In genomic region chr12:80113586-80114021, GRCm38 (mm10) we compare ENCODE assay signal across 8 mouse cellular contexts. TPM values are rescaled to one million over a fixed set of nuclear protein-coding genes. Genes with fewer than 3 reads are reported as not detected.
DNase-seq lines count a peak whose midpoint lies in the region; ATAC-seq and TF ChIP-seq lines count a peak whose summit lies in the region.

No protein-coding gene starts in this region.

- peak overlapping the region; percentile 95 for H3K4me3 ChIP-seq in E14TG2a.4 (replicated peaks; ENCODE audit: low read length)
- H3K4me3 ChIP-seq in cortical plate, adult 2 months (ENCODE audit: insufficient read depth, low read length), result peak overlapping the region; percentile 65
- H3K4me3 ChIP-seq in heart, embryonic 10.5 days, result peak overlapping the region; percentile 82
- peak overlapping the region; percentile 80 for H3K4me3 ChIP-seq in lung, embryonic 15.5 days
- H3K4me3 ChIP-seq in small intestine, adult 2 months (ENCODE audit: low read depth, low read length), result peak overlapping the region; percentile 98

- TF ChIP-seq POLR2A in cortical plate, adult 2 months (IDR thresholded peaks at IDR 0.05; ENCODE audit: extremely low read depth, insufficient read depth, low read length), result no peak
- no peak for TF ChIP-seq POLR2A in small intestine, adult 2 months (IDR thresholded peaks at IDR 0.05; ENCODE audit: low read depth, low read length)

- peak overlapping the region; percentile 88 for H3K27ac ChIP-seq in cortical plate, adult 2 months (ENCODE audit: insufficient read depth, low read length)
- peak overlapping the region; percentile 99 for H3K27ac ChIP-seq in heart, embryonic 10.5 days
- peak overlapping the region; percentile 99 for H3K27ac ChIP-seq in lung, embryonic 15.5 days
- H3K27ac ChIP-seq in small intestine, adult 2 months (ENCODE audit: insufficient read depth, low read depth, low read length), result peak overlapping the region; percentile 98

- H3K27me3 ChIP-seq in E14TG2a.4 (ENCODE audit: insufficient read depth, low read length), result peaks cover 37% of the 10 kb centered on the region
- H3K27me3 ChIP-seq in heart, embryonic 10.5 days (ENCODE audit: insufficient read depth, poor library complexity, severe bottlenecking), result no peaks in the 10 kb centered on the region
- H3K27me3 ChIP-seq in lung, embryonic 15.5 days, result no peaks in the 10 kb centered on the region
- no peaks in the 10 kb centered on the region for H3K27me3 ChIP-seq in small intestine, adult 2 months (ENCODE audit: control insufficient read depth, insufficient read depth, low read length)

- H3K9ac ChIP-seq in lung, embryonic 15.5 days, result peak overlapping the region; percentile 80

- H3K4me2 ChIP-seq in lung, embryonic 15.5 days, result peak overlapping the region; percentile 88

- TF ChIP-seq CTCF in E14TG2a.4 (conservative IDR thresholded peaks at IDR 0.05; ENCODE audit: low read length), result no peak
- no peak for TF ChIP-seq CTCF in cortical plate, adult 2 months (IDR thresholded peaks at IDR 0.05; ENCODE audit: extremely low read depth, insufficient read depth, low read length)
- TF ChIP-seq CTCF in small intestine, adult 2 months (IDR thresholded peaks at IDR 0.05; ENCODE audit: extremely low read depth, insufficient read length, insufficient replicate concordance, low read depth, low read length), result no peak

- WGBS in heart, embryonic 10.5 days, result under 1% methylated on average over 22 of the region's 22 CpGs
- WGBS in lung, embryonic 15.5 days, result under 1% methylated on average over 22 of the region's 22 CpGs
- 2% methylated on average over 22 of the region's 22 CpGs for WGBS in small intestine, adult 2 months

- H3K9me3 ChIP-seq in E14TG2a.4 (ENCODE audit: low read length), result no peaks in the 10 kb centered on the region
- H3K9me3 ChIP-seq in heart, embryonic 10.5 days, result no peaks in the 10 kb centered on the region
- no peaks in the 10 kb centered on the region for H3K9me3 ChIP-seq in lung, embryonic 15.5 days

- H3K36me3 ChIP-seq in E14TG2a.4 (ENCODE audit: insufficient read depth, low read length), result peaks cover 16% of the 10 kb centered on the region
- peaks cover 25% of the 10 kb centered on the region for H3K36me3 ChIP-seq in heart, embryonic 10.5 days
- H3K36me3 ChIP-seq in lung, embryonic 15.5 days, result peaks cover 10% of the 10 kb centered on the region
- H3K36me3 ChIP-seq in small intestine, adult 2 months (ENCODE audit: control insufficient read depth, insufficient read depth, low read length), result peaks cover 18% of the 10 kb centered on the region

- peak; percentile 21; the same call in 1 of the 2 replicates for ATAC-seq in lung, embryonic 15.5 days (ENCODE audit: borderline replicate concordance, extremely low read depth, low FRiP score, low TSS enrichment)
- no peak for ATAC-seq in monocyte, adult 5-6 weeks (replicated peaks; ENCODE audit: insufficient number of reproducible peaks, low FRiP score, low TSS enrichment, poor library complexity, severe bottlenecking)

- DNase-seq in heart, embryonic 10.5 days (ENCODE audit: low spot score), result peak; percentile 86
- peak; percentile 64 to 65 for DNase-seq in kidney, adult 8-10 months
- no peak for DNase-seq in cerebellum, adult 11 months

- H3K4me1 ChIP-seq in E14TG2a.4 (replicated peaks; ENCODE audit: low read depth, low read length), result peaks cover 65% of the 10 kb centered on the region
- H3K4me1 ChIP-seq in cortical plate, adult 2 months (ENCODE audit: control insufficient read depth, insufficient read depth, low read length), result no peaks in the 10 kb centered on the region; the same call in 1 of the 2 replicates
- H3K4me1 ChIP-seq in heart, embryonic 10.5 days, result peaks cover 39% of the 10 kb centered on the region
- H3K4me1 ChIP-seq in lung, embryonic 15.5 days, result peaks cover 19% of the 10 kb centered on the region; the same call in 1 of the 2 replicates
- H3K4me1 ChIP-seq in small intestine, adult 2 months (ENCODE audit: control insufficient read depth, insufficient read depth, insufficient read length, low read length), result peaks cover 12% of the 10 kb centered on the region

RNA-seq across cellular contexts. Expression of gene Zfp36l1, which starts 0.8 kb away (rescaled TPM):
- polyA plus RNA-seq in cortical plate, adult 2 months (2012; rRNA removed), result 21.8 and 23.3 TPM in 2 replicates
- polyA plus RNA-seq in heart, embryonic 10.5 days (2016; fragmentation: Nextera tagmentation; extraction: Ambion mirVana), result 90.2 and 114 TPM in 2 replicates
- 139 and 147 TPM in 2 replicates for polyA plus RNA-seq in lung, embryonic 15.5 days (2015; fragmentation: Nextera tagmentation; extraction: Ambion mirVana)
- polyA plus RNA-seq in small intestine, adult 2 months (2012; rRNA removed), result 60.1 and 118 TPM in 2 replicates
- total RNA-seq in monocyte, adult 5-6 weeks (2017), result 42.9 to 74.7 TPM (median 44.7 TPM) in 3 replicates
